Mouse (Mus musculus): ENCODE results near the gene Ccnt1. TPM values are rescaled to one million over a fixed set of nuclear protein-coding genes. Genes with fewer than 3 reads are reported as not detected.
"Not testable (repeated sequence)": the region's sequence is repeated elsewhere in the genome, so short reads cannot be mapped to it uniquely, and the experiment has no call there.

The Ccnt1 gene
- total RNA-seq, 4 experiments from 2014 or later = 45.2 to 56.6 (median 46.5) TPM

- no peak for DNase-seq
Observed at GRCm38 (mm10) chr15:98541064-98541463, 29.7 kb downstream of the Ccnt1 start.

DNA sequence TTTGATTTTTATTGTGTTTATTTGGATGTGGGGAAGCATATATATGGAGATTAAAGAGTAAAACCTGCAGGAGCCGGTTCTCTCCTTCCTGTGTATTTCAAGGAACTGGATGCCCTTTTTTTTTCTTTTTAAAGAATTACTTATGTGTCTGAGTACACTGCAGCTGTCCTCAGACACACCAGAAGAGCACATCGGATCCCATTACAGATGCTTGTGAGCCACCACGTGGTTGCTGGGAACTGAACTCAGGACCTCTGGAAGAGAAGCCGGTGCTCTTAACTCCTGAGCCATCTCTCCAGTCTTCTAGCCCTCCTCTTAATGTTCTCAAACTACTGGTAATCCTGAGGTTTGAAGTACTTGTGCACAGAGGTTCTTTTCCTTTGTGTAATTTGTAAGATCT, 32.8 kb downstream of the Ccnt1 start:
- DNase-seq = no peak

DNA sequence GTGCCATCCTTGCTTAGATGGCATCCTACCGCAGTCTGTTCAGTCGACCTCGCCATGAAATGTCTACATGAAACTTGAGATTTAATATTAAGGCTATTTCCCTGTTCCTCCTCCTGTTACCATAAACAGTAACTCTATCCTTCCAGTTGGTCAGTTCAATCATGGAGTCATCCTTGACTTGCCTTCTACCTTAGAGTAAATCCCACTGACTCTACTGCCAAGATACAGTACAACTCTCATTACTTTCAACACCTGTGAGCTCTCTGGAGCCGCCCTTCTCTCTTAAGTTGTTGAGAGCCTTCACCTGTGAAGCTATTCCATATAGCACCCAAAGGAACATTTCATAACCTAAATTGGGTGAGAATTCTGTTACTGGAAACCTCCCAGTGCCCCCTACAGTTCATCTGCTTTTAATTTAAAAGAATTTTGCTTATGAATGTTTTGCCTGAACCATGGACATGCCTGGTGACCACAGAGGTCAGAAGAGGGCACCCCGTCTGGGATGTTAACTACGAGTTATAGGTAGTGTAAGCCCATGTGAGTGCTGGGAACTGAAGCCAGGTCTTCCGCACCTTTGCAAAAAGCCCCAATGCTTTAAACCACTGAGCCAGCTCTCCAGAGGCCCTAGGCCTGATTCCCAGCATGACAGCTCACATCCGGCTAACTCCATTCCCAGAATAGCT, 33.8 kb downstream of the Ccnt1 start:
- DNase-seq = no peak

DNA sequence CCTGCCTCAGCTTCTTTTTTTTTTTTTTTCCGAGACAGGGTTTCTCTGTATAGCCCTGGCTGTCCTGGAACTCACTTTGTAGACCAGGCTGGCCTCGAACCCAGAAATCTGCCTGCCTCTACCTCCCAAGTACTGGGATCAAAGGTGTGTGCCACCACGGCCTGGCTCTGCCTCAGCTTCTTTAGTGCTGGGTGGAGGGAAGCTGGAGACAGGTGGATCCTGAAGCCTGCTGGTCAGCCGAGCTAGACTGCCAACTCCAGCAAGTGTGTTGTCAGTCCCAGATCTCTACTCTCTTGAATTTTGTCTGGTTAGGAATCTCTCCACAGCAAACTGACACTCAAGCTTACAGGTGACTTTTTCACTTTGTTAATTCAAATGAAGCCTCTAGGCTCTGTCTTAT, 34.8 kb downstream of the Ccnt1 start:
- no peak for DNase-seq

GRCm38 (mm10) chr15:98533881-98534627, 36.7 kb downstream of the Ccnt1 start, which contains the start of gene Kansl2:
Kansl2 (minus strand) TSS chr15:98534264.
- DNase-seq = peak; percentile 98

- no peak for DNase-seq
Observed at GRCm38 (mm10) chr15:98533035-98533531, 37.6 kb downstream of the Ccnt1 start.

DNA sequence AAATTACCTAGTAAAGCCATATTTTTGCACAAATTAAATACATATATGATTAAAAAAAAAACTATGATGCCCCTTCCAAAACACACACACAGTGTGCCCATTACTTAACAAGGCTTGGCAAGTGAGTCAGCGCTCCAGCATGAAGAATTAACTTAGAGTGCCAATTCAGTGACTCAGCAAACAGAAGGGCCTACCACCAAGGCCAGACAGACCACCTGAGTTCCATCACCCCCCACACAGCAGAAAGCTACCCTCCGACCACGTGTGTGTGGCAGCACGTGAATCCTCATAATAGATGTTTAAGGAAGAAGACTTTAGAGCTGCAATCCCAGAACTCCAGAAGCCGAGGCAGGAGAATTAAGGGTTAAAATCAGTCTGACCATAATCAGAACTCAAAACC, 38.4 kb downstream of the Ccnt1 start:
- DNase-seq = peak; percentile 61

- no peak for DNase-seq
Observed at GRCm38 (mm10) chr15:98528066-98528563, 42.6 kb downstream of the Ccnt1 start.

GRCm38 (mm10) chr15:98527056-98527771, 43.5 kb downstream of the Ccnt1 start:
- no peak for DNase-seq

- DNase-seq = no peak
Observed at GRCm38 (mm10) chr15:98526057-98526456, 44.7 kb downstream of the Ccnt1 start.

DNA sequence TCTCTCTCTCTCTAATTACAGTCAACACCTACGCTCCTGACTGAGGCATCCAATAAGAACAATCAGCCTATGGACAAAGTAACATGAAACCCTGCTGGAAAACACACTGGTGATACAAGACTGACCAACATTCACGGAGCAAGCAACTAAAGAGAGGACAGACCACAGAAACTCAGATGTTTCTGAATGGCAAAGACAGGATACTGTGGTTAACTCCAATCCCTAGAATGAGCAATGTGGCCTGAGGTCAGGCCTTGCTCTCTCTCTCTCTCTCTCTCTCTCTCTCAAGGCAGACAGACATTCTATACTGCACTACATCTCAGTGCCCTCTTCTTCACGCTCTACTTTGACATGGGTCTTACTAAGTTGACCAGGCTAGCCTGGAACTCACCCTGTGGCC, 49.5 kb downstream of the Ccnt1 start:
- no peak for DNase-seq

- peak; percentile 53 for DNase-seq
Observed at GRCm38 (mm10) chr15:98517380-98518355, 53.1 kb downstream of the Ccnt1 start.

GRCm38 (mm10) chr15:98514845-98515244, 55.9 kb downstream of the Ccnt1 start:
- not testable (repeated sequence) for DNase-seq

- DNase-seq = no peak
Observed at GRCm38 (mm10) chr15:98514146-98514545, 56.6 kb downstream of the Ccnt1 start.

DNA sequence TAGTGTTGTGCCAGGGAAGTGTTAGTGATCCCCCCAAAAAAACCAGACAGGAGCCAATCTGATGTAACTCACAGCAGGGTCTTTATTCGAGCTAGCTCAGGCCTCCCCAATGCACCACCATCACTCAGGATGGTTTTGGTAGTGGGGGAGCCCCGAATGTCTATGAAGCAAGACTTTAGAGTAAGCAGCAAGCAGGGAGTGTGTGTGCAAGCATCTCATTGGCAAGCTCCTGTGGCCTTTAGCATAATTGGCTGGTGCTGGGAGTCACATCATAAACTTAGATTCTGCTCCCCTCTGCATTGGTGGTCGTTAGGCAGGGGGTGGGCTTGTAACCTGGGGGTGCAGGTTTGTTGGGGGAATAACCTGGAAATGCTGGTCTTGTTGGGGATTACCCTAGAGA, 57.0 kb downstream of the Ccnt1 start:
- not testable (repeated sequence) for DNase-seq

DNA sequence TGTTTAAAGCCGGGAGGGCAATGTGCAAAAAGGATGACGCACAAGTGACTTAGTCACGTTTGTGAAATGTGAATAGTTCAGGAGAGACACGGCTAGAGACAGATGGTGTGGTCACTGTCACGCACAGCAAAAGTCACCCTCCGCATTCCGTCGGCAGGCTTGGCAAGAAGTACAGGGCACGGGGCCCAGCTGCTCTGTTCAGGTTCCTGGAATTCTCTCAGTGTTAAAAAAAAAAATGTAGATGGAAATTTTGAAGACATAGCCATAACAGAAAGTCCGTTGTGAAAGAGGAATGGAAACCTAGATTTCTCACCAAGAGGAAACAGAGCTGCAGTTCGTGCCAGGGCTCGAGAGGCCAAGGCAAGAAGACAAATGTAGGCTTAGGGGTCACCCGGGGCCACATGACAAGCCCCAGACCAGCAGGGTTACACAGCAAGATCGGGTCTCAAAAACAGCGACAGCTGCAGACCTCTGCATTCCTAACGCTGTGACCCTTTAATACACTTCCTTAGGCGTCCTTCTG, 57.9 kb downstream of the Ccnt1 start:
- DNase-seq = peak; percentile 61

- no peak for DNase-seq
Observed at GRCm38 (mm10) chr15:98512232-98512631, 58.5 kb downstream of the Ccnt1 start.

GRCm38 (mm10) chr15:98511386-98511928, 59.3 kb downstream of the Ccnt1 start:
- no peak for DNase-seq

- no peak for DNase-seq
Observed at GRCm38 (mm10) chr15:98510438-98511385, 60.0 kb downstream of the Ccnt1 start.

DNA sequence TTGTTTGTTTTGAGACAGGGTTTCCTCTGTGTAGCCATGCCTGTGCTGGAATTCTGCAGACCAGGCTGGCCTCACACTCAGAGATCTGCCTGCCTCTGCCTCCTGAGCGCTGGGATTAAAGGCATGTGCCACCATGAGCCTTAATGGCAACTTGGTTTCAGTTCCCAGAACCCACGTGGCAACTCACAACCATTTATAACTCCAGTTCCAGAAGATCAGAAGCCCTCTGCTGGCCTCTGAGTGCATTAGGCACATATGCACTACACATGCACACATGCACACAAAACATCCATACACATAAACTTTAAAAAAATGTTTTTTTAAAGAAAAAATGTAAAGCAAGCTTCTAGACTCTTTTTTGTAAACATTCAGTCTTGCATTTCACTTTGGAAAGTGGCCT, 61.3 kb downstream of the Ccnt1 start:
- no peak for DNase-seq

Data from adrenal gland, adult 8-10 months (tissue).